Mouse (Mus musculus) bone marrow macrophage, adult 2 months (primary cell): ENCODE results near the gene Gfy.

Source experiments
- CTCF ChIP-seq: IDR thresholded peaks from 2 replicates; pipeline ENCODE4 v1.5.1; 2012; ENCODE audit warnings: low read depth, mild to moderate bottlenecking, low read length, moderate library complexity
- POLR2A ChIP-seq: IDR thresholded peaks from 2 replicates; pipeline ENCODE4 v1.6.1; 2012; ENCODE audit warnings: mild to moderate bottlenecking, low read depth, low read length, borderline replicate concordance

- no peak for TF ChIP-seq CTCF
- no peak for TF ChIP-seq POLR2A
Observed at GRCm38 (mm10) chr7:45156206-45156605, 23.2 kb downstream of the Gfy start.
